Mouse (Mus musculus): ENCODE results near the gene Prkg1.

- no peak for TF ChIP-seq POLR2A (IDR thresholded peaks at IDR 0.05; ENCODE audit: insufficient read depth, low read depth, low read length)
- TF ChIP-seq CTCF (IDR thresholded peaks at IDR 0.05) = no peak
- no peak for TF ChIP-seq EP300 (IDR thresholded peaks at IDR 0.05; ENCODE audit: insufficient read depth, low read depth, low read length)
Observed at GRCm38 (mm10) chr19:30950610-30951009, 814.2 kb downstream of the Prkg1 start.
